Comparison of ENCODE assay signal across 20 mouse cellular contexts in the genomic region with DNA sequence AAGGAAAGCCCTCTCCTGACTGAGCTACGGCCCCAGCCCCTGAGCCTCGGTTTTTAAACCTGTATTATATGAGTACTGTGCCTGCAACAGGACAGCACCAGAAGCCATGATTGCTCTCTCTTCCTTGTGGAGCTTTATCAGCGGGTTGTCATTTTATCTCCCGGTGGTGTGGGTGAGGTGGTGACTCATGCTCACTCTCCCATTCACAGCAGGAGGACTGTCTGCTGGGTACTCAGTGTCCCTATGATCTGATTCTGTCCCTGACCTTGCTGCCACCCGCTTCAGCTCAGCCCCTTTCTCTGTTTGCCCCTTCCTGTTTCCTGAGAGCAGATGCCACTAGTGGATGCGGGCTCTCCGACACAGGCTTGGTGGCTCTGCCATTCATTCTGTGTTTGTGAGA.
DNase-seq lines count a peak whose midpoint lies in the region; ATAC-seq lines count a peak whose summit lies in the region.
"Had no signal": no experiment of that assay in that cellular context is flagged by ENCODE, and none has a peak within 500 bp of the region (broad histone marks: within the 10 kb centered on the region; RNA-seq: fewer than 3 reads in every experiment).

No protein-coding gene starts in this region.

- H3K4me1 ChIP-seq in intestine, embryonic 15.5 days (replicated peaks): peaks cover 2% of the 10 kb centered on the region; the same call in 1 of the 2 replicates
- H3K4me1 ChIP-seq: hindbrain, embryonic 13.5 days had no signal

- WGBS in intestine, embryonic 15.5 days: 51% methylated on average over 7 of the region's 7 CpGs

- no peaks in the 10 kb centered on the region for H3K27me3 ChIP-seq in intestine, embryonic 15.5 days (replicated peaks)
- H3K27me3 ChIP-seq: CH12.LX; embryonic facial prominence, embryonic 12.5 days; forebrain, embryonic 15.5 days; hindbrain, embryonic 13.5 days had no signal

- ATAC-seq in intestine, embryonic 15.5 days: peak; percentile 67
- ATAC-seq: activated CD4-positive, CD25-positive, alpha-beta regulatory T cell, adult 4 months; forebrain, embryonic 15.5 days; hindbrain, postnatal 0 days; Patski had no signal

- peak; percentile 59 for DNase-seq in adrenal gland, adult 2 months
- DNase-seq in adrenal gland, postnatal 4 days (ENCODE audit: low spot score in 2 of 2): no peak
- peak; percentile 75 for DNase-seq in 416B (ENCODE audit: low read depth)
- peak; percentile 58 for DNase-seq in adrenal gland, postnatal 14 days
- DNase-seq in kidney, adult 18-20 months: no peak
- DNase-seq in urinary bladder, postnatal 10 days (ENCODE audit: low spot score): no peak
- DNase-seq in ovary, postnatal 10 days (ENCODE audit: low spot score): no peak
- DNase-seq: cerebellum, adult 2 months; cerebellum, postnatal 14 days; gastrocnemius, postnatal 36 days; heart, adult 11 months; heart, postnatal 10 days had no signal

- no peak overlapping the region for H3K27ac ChIP-seq in intestine, embryonic 15.5 days
- H3K27ac ChIP-seq: embryonic facial prominence, embryonic 12.5 days; forebrain, embryonic 15.5 days; hindbrain, embryonic 13.5 days; hindbrain, postnatal 0 days had no signal

- no peak overlapping the region for H3K9ac ChIP-seq in intestine, embryonic 15.5 days
- H3K9ac ChIP-seq: embryonic facial prominence, embryonic 12.5 days; forebrain, embryonic 15.5 days; hindbrain, embryonic 13.5 days had no signal

- no peaks in the 10 kb centered on the region for H3K9me3 ChIP-seq in intestine, embryonic 15.5 days
- H3K9me3 ChIP-seq: embryonic facial prominence, embryonic 12.5 days; forebrain, embryonic 15.5 days; hindbrain, embryonic 13.5 days had no signal

- no peak overlapping the region for H3K4me3 ChIP-seq in intestine, embryonic 15.5 days (replicated peaks)
- H3K4me3 ChIP-seq: embryonic facial prominence, embryonic 12.5 days; forebrain, embryonic 15.5 days; hindbrain, embryonic 13.5 days had no signal

- no peaks in the 10 kb centered on the region for H3K36me3 ChIP-seq in intestine, embryonic 15.5 days
- H3K36me3 ChIP-seq: embryonic facial prominence, embryonic 12.5 days; forebrain, embryonic 15.5 days; hindbrain, embryonic 13.5 days had no signal

- no peak overlapping the region for H3K4me2 ChIP-seq in intestine, embryonic 15.5 days (replicated peaks)
- H3K4me2 ChIP-seq: embryonic facial prominence, embryonic 12.5 days; forebrain, embryonic 15.5 days; hindbrain, embryonic 13.5 days had no signal

Comparison
In these comparisons a context has a peak if more than half of its experiments do, and no peak if none do; other contexts are left out.
1. DNase-seq: peak in adrenal gland, adult 2 months (single experiment), 416B (single experiment) and adrenal gland, postnatal 14 days (single experiment); none in adrenal gland, postnatal 4 days (0 of 2), kidney, adult 18-20 months (single experiment), urinary bladder, postnatal 10 days (single experiment) and ovary, postnatal 10 days (single experiment).